Mouse (Mus musculus): Measurements from ENCODE around the gene Ascc2.

Ascc2 gene

GRCm38 (mm10) chr11:4637534-4638234 is at the start of gene Ascc2:
TSS of gene Ascc2 (plus strand) at chr11:4637747.
- peak; percentile 70; the same call in 1 of the 2 replicates for TF ChIP-seq GATA4 (IDR thresholded peaks at IDR 0.05; ENCODE audit: insufficient replicate concordance, low read length)

DNA sequence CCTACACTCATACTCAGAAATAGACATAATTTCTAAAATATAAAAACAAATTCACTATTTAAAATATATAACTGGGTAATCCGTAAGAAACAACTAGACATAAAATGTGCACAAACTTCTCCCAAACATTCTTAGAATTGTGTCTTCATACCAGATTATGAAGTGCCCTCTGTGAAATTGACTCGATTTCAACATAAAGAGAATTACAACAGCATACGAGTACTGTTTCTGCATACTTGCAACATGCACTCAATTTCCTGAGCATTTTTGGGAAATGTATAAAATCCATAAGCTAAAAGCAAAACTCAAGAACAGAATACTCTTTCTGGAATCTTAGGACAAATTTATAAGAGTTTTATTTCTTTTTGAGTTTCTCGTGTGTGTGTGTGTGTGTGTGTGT is 45.7 kb upstream of the Ascc2 start:
- TF ChIP-seq GATA4 (IDR thresholded peaks at IDR 0.05; ENCODE audit: insufficient replicate concordance, low read length) = no peak

- TF ChIP-seq GATA4 (IDR thresholded peaks at IDR 0.05; ENCODE audit: insufficient replicate concordance, low read length) = no peak
Measured at GRCm38 (mm10) chr11:4593491-4593848, 44.1 kb upstream of the Ascc2 start.

DNA sequence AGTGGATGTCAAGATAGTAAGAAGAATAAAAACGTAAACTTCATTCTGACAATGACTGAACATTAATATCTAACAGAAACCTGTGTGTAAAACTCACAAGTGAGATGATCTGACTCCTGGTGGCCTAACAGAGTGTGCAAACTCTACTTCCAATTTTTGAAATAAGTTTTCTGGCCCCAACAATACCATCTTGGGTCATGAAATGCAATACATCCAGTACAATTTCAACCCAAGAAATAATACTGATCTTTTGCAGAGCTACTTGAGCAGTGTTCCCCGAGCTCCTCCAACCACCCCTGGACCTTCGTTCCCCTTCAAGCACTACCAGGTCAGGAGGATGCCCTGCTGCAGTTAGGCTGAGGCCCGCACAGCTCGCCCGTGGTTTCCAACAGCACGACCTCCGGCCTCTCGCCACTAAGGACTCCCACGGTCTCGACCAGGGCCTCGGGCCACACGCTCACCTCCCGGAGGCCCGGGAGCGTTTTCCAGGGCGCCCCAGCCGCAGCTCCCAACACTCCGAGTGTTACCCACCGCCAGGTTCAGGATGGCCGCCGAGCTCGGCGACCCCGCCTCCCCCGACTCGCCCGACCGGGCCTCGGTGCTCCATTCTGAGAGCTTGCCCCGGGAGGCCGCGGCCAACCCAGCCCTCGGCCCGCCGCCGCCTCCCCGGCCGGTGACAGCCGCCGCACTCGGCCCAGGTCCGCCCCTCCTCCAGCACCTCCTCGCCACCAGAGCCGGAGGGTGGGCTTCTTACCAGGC is 43.5 kb upstream of the Ascc2 start:
- no peak for TF ChIP-seq GATA4 (IDR thresholded peaks at IDR 0.05; ENCODE audit: insufficient replicate concordance, low read length)

DNA sequence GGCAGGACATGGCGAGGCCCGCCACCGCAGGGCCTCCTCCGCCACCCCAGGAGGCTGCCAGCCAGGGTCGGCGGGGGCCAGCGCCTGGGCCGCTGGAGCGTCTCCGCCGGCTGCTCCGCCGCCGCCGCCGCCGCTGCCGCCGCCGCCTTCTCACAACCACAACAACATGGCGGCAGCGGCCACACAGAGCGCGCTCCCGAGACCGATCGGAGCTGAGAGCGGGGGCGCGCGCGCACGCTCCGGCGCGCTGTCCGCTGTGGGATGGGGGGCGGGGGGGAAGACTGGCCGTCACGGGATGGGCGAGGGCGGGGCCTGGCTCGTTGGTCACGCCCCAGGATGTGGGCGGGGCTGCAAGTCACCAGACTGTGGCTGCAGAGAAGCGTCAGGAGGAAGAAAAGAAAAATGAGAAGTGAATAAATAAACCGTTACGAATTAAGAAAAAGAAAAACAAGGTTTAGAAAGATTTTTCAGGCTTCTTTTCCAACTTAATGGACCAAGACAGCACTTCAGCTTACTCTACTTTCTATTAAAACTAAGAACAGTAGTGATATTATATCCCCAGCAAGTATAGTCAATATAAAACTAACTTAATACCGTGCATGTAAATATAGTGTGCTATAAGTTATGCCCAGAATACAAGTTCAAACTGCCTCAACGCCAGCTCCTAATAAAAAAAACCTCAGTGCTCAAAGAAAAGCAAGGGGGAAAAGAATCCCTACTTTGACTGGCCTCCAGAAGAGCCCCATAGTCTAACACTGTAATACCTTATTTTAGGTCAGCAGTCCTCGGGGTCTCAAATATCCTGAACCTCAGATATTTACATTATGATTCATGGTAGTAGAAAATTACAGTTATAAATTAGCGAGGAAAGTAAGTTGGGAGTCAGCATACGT is 42.7 kb upstream of the Ascc2 start, which contains the start of gene Mtmr3:
Mtmr3 (minus strand) TSS at position 256 of the 893 bp plus-strand sequence.
- TF ChIP-seq GATA4 (IDR thresholded peaks at IDR 0.05; ENCODE audit: insufficient replicate concordance, low read length) = no peak

DNA sequence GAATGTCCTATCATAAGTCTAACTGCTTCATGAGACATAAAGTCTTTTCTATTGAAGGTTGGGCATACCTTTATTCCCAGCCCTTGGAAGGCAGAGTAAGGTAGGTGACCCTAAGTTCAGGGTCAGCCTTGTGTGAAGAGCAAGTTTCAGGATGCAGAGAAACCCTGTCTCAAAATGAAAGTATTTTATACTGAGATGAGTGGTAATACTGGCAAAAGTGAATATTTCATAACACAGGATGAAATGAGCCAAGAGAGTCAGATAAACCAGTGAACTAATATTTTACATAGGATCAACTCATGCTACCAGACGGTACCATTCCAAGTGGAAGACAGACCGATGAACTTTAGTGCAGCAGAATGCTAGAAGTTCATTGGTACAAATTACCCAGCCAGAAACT is 39.1 kb upstream of the Ascc2 start:
- TF ChIP-seq GATA4 (IDR thresholded peaks at IDR 0.05; ENCODE audit: insufficient replicate concordance, low read length) = no peak

DNA sequence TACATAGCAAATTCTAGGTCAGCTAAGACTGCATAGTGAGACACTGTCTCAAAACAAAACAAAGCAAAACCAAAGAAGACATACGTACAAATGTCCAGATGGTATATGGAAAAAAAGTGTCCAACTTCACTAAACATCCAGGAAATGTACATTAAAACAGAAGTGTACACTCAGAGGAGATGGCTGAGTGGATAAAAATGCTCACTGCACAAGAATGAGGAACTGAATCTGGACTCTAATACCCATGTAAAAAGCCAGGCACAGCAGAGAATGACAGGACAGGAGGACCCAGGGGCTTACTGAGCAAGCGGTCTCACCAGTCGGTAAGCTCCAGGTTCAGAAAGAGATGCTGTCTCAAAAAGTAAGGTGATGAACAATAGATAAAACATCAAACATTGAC is 37.6 kb upstream of the Ascc2 start:
- TF ChIP-seq GATA4 (IDR thresholded peaks at IDR 0.05; ENCODE audit: insufficient replicate concordance, low read length) = no peak

- no peak for TF ChIP-seq GATA4 (IDR thresholded peaks at IDR 0.05; ENCODE audit: insufficient replicate concordance, low read length)
Measured at GRCm38 (mm10) chr11:4601890-4602289, 35.7 kb upstream of the Ascc2 start.

DNA sequence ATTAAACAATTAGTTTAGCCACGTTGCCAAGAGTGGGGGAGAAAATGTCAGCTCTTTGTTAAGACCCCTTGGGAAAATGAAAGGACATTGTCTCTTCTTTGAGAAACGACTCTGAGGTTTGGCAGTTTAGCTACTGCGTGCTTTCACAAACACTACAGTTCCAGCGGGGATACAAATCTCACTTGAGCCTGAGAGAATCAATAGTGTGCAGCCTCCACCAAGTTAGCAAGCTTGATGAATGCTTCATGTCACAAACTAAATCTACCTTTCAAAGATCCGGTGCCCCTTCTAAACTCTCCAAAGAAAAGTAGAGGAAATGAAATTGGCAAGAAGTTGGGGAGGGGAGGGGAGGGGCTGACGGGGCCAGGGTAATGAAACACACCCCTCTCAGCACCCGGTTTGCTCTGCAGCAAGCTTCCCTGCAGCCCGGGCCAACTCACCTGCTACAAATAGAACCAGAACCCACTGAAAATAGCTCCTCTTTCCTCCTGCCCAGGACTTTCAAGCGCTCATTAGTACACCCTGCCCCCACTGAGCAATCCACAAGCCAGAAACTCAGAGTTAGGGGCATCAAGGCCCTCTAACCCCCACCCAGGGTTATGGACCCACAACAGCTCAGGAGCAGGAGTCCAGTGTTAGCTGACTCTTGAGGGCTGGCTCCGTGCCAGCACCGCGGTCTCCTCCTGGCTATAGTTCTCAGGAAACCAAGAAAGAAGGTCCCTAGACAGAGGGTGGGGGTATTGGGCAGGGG is 34.7 kb upstream of the Ascc2 start:
- TF ChIP-seq GATA4 (IDR thresholded peaks at IDR 0.05; ENCODE audit: insufficient replicate concordance, low read length) = no peak

DNA sequence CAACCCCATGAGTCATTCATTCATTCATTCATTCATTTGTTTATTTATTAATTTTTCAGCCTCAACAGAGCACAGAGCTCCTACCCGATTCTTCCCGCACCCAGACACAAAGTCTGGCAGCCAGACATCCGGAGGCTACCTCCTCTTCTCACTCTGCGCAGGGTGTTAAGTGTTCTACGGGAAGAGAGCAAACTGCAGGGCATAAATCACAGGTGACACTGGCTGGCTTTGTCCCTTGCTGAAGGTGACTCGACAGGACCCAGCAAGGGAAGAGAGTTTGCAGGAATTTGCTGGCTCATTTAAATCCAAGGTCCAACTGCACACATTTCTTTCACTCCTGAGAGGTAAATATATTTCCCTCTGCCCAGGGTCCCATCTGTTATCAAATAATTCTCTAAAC is 33.1 kb upstream of the Ascc2 start:
- TF ChIP-seq GATA4 (IDR thresholded peaks at IDR 0.05; ENCODE audit: insufficient replicate concordance, low read length) = no peak

GRCm38 (mm10) chr11:4605414-4605813 is 32.1 kb upstream of the Ascc2 start:
- no peak for TF ChIP-seq GATA4 (IDR thresholded peaks at IDR 0.05; ENCODE audit: insufficient replicate concordance, low read length)

- no peak for TF ChIP-seq GATA4 (IDR thresholded peaks at IDR 0.05; ENCODE audit: insufficient replicate concordance, low read length)
Measured at GRCm38 (mm10) chr11:4606541-4606940, 31.0 kb upstream of the Ascc2 start.

DNA sequence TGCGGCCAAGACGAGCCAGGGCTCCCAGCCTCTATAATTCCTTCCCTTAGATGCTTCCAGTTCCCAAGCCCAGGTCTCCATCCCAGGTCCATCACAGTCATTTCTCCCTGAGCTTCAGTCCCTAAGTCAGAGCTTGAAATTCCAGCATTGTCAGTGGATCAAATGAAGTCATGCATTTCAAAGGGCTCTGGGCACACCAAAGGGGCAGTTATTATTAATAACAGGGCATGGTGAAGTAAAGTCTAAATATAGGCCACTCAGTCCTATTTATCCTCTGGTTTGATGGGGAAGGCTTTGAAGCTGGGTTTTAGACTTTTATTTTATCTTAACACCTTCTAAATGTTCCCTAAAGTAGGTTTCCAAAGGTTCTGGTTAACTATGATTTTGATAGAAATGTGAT is 25.6 kb upstream of the Ascc2 start:
- no peak for TF ChIP-seq GATA4 (IDR thresholded peaks at IDR 0.05; ENCODE audit: insufficient replicate concordance, low read length)

GRCm38 (mm10) chr11:4620017-4620485 is 17.5 kb upstream of the Ascc2 start, which contains the start of gene Gm11032:
TSS of gene Gm11032 (plus strand) at chr11:4620067.
- TF ChIP-seq GATA4 (IDR thresholded peaks at IDR 0.05; ENCODE audit: insufficient replicate concordance, low read length) = no peak
